Mouse (Mus musculus): Measurements from ENCODE around the gene Timm22.

- no peak for TF ChIP-seq CTCF (IDR thresholded peaks at IDR 0.05; ENCODE audit: low read depth, low read length)
- no peak for TF ChIP-seq POLR2A (IDR thresholded peaks at IDR 0.05; ENCODE audit: insufficient read depth, low read length)
- peak; percentile 86 for TF ChIP-seq EP300 (IDR thresholded peaks at IDR 0.05; ENCODE audit: insufficient read depth, low read depth, low read length)
Observed at GRCm38 (mm10) chr11:76360255-76360654, 46.5 kb upstream of the Timm22 start.

Measured in ES-Bruce4 (cell line).